Mouse (Mus musculus) CD4-positive, CD25-positive, alpha-beta regulatory T cell, adult 4 months (primary cell): ENCODE results near the gene Olfr1423. TPM values are rescaled to one million over a fixed set of nuclear protein-coding genes. Genes with fewer than 3 reads are reported as not detected.
"Not testable (repeated sequence)": the region's sequence is repeated elsewhere in the genome, so short reads cannot be mapped to it uniquely, and the experiment has no call there.

ENCODE experiments used
- ATAC-seq: one replicate; pipeline ENCODE4 v1.8.0; 2017
- polyA plus RNA-seq, 2 experiments: library from polyadenylated mRNA; unstranded; fragments of 100-300 nt; shearing (Covaris generic); gene quantifications; one replicate each; pipeline ENCODE4 v1.2.1; 2017

The Olfr1423 gene
- polyA plus RNA-seq = under 1 TPM in 1 of 2 experiments, not detected in 1; 0.05 TPM

GRCm38 (mm10) chr19:12041217-12041616 is at the start of gene Olfr1423:
Gene Olfr1423 (minus strand): TSS chr19:12041317.
- no peak for ATAC-seq

- ATAC-seq = not testable (repeated sequence)
These were observed 36.5 kb upstream of the Olfr1423 start, which contains the start of gene Olfr1425 for GRCm38 (mm10) chr19:12077631-12078030. Gene Olfr1425 (minus strand): TSS chr19:12077731.

- not testable (repeated sequence) for ATAC-seq
These were observed 28.4 kb upstream of the Olfr1423 start for GRCm38 (mm10) chr19:12069546-12069945.

GRCm38 (mm10) chr19:12067806-12068205 is 26.7 kb upstream of the Olfr1423 start:
- ATAC-seq = not testable (repeated sequence)

GRCm38 (mm10) chr19:12062582-12062981 is 21.5 kb upstream of the Olfr1423 start, which contains the start of gene Olfr1424:
Gene Olfr1424 (minus strand): TSS chr19:12062682.
- ATAC-seq = not testable (repeated sequence)

GRCm38 (mm10) chr19:12043163-12043562 is 2.0 kb upstream of the Olfr1423 start:
- ATAC-seq = no peak

- no peak for ATAC-seq
These were observed 3.4 kb downstream of the Olfr1423 start for GRCm38 (mm10) chr19:12037727-12038126.

- ATAC-seq = peak; percentile 95
These were observed 14.5 kb downstream of the Olfr1423 start for GRCm38 (mm10) chr19:12026606-12027005.

- no peak for ATAC-seq
These were observed 15.8 kb downstream of the Olfr1423 start for GRCm38 (mm10) chr19:12025333-12025732.

GRCm38 (mm10) chr19:12024149-12024548 is 17.0 kb downstream of the Olfr1423 start:
- no peak for ATAC-seq

GRCm38 (mm10) chr19:12016192-12016591 is 24.9 kb downstream of the Olfr1423 start:
- no peak for ATAC-seq

- ATAC-seq = no peak
These were observed 25.4 kb downstream of the Olfr1423 start for GRCm38 (mm10) chr19:12015708-12016107.

- peak; percentile 18 for ATAC-seq
These were observed 27.9 kb downstream of the Olfr1423 start for GRCm38 (mm10) chr19:12013228-12013627.

GRCm38 (mm10) chr19:12012615-12013014 is 28.5 kb downstream of the Olfr1423 start:
- no peak for ATAC-seq

GRCm38 (mm10) chr19:12011560-12012556 is 29.3 kb downstream of the Olfr1423 start:
- peak; percentile 51 for ATAC-seq

- ATAC-seq = peak; percentile 21
These were observed 30.1 kb downstream of the Olfr1423 start for GRCm38 (mm10) chr19:12010916-12011559.

- ATAC-seq = no peak
These were observed 30.8 kb downstream of the Olfr1423 start for GRCm38 (mm10) chr19:12010281-12010771.

- ATAC-seq = peak; percentile 15
These were observed 31.4 kb downstream of the Olfr1423 start for GRCm38 (mm10) chr19:12009501-12010280.

GRCm38 (mm10) chr19:12008410-12009380 is 32.4 kb downstream of the Olfr1423 start:
- ATAC-seq = no peak

GRCm38 (mm10) chr19:12007105-12007931 is 33.8 kb downstream of the Olfr1423 start:
- ATAC-seq = no peak
